Mouse (Mus musculus) forebrain, embryonic 10.5 days (tissue): ENCODE measurements at regions not wholly inside any gene's neighbourhood (a gene's known extent, or its start where the extent isn't known, plus 50 kb on each side); places are given as distances from the start of the nearest gene placed in this dataset.

Source experiments
- DNase-seq: peaks from one replicate; pipeline ENCODE4 v3.0.0-alpha.2; 2017; ENCODE audit warnings: low spot score; ENCODE audit errors: extremely low spot score
- H3K27ac ChIP-seq: fragments of 300-500 bp; sonication (generic); 2 replicates; pipeline ENCODE4 v1.5.1; 2016; ENCODE audit warnings: mild to moderate bottlenecking
- H3K27me3 ChIP-seq: fragments of 300-500 bp; sonication (generic); 2 replicates; pipeline ENCODE4 v1.6.1; 2016; ENCODE audit warnings: mild to moderate bottlenecking; ENCODE audit not compliant: poor library complexity, severe bottlenecking
- H3K36me3 ChIP-seq: fragments of 300-500 bp; sonication (generic); replicated peaks from 2 replicates; pipeline ENCODE4 v1.6.1; 2016; ENCODE audit warnings: mild to moderate bottlenecking, moderate library complexity
- H3K4me1 ChIP-seq: fragments of 300-500 bp; sonication (generic); 2 replicates; pipeline ENCODE4 v1.6.1; 2016
- H3K4me3 ChIP-seq: fragments of 300-500 bp; sonication (generic); 2 replicates; pipeline ENCODE4 v1.5.1; 2016; ENCODE audit warnings: mild to moderate bottlenecking, moderate library complexity
- H3K9me3 ChIP-seq: fragments of 300-500 bp; sonication (generic); 2 replicates; pipeline ENCODE4 v1.6.1; 2016; ENCODE audit warnings: mild to moderate bottlenecking, moderate library complexity

- Histone ChIP-seq H3K4me1 (peaks cover 10% of the 10 kb centered on the region), H3K9me3 (no peaks in the 10 kb centered on the region), H3K4me3 (no peak overlapping the region), H3K36me3 (no peaks in the 10 kb centered on the region), H3K27me3 (no peaks in the 10 kb centered on the region), H3K27ac (no peak overlapping the region)
- no peak for DNase-seq
These were observed 1202.3 kb downstream of the Cdh8 start for GRCm38 (mm10) chr8:98214019-98214418.
